Mouse (Mus musculus) embryonic facial prominence, embryonic 11.5 days (tissue): ENCODE results near the gene Swi5. TPM values are rescaled to one million over a fixed set of nuclear protein-coding genes. Genes with fewer than 3 reads are reported as not detected.

Experiments used
- ATAC-seq: fragments of 200-750 bp; cut with Nextera tagmentation; replicated peaks from 2 replicates; pipeline ENCODE4 v1.8.0; 2017; ENCODE audit warnings: low read depth; ENCODE audit not compliant: insufficient number of reproducible peaks, low FRiP score, low TSS enrichment
- DNase-seq: peaks from one replicate; pipeline ENCODE4 v3.0.0-alpha.2; 2015; ENCODE audit warnings: low spot score
- H3K27ac ChIP-seq: fragments of 300-500 bp; sonication (generic); replicated peaks from 2 replicates; pipeline ENCODE4 v1.5.1; 2014; ENCODE audit warnings: mild to moderate bottlenecking, low read depth, low read length, control low read depth
- H3K27me3 ChIP-seq: fragments of 300-500 bp; sonication (generic); 2 replicates; pipeline ENCODE4 v1.6.1; 2014; ENCODE audit warnings: mild to moderate bottlenecking, low read length, moderate library complexity, mixed read lengths; ENCODE audit not compliant: control insufficient read depth, insufficient read depth
- H3K36me3 ChIP-seq: fragments of 300-500 bp; sonication (generic); replicated peaks from 2 replicates; pipeline ENCODE4 v1.6.1; 2014; ENCODE audit warnings: low read depth, mild to moderate bottlenecking, low read length, moderate library complexity, mixed read lengths; ENCODE audit not compliant: control insufficient read depth, insufficient read depth
- H3K4me1 ChIP-seq: fragments of 300-500 bp; sonication (generic); 2 replicates; pipeline ENCODE4 v1.6.1; 2014; ENCODE audit warnings: low read length, mixed read lengths; ENCODE audit not compliant: control insufficient read depth, insufficient read depth
- H3K4me2 ChIP-seq: fragments of 300-500 bp; sonication (generic); 2 replicates; pipeline ENCODE4 v1.6.1; 2014; ENCODE audit warnings: low read depth, mild to moderate bottlenecking, control low read depth, low read length, moderate library complexity
- H3K4me3 ChIP-seq: fragments of 300-500 bp; sonication (generic); 2 replicates; pipeline ENCODE4 v1.5.1; 2014; ENCODE audit warnings: low read depth, low read length, control low read depth
- H3K9ac ChIP-seq: fragments of 300-500 bp; sonication (generic); replicated peaks from 2 replicates; pipeline ENCODE4 v1.6.1; 2014; ENCODE audit warnings: mild to moderate bottlenecking, control low read depth, low read length
- H3K9me3 ChIP-seq: fragments of 300-500 bp; sonication (generic); replicated peaks from 2 replicates; pipeline ENCODE4 v1.6.1; 2016; ENCODE audit warnings: mild to moderate bottlenecking, low read length, inconsistent platforms, mixed read lengths; ENCODE audit not compliant: control insufficient read depth
- WGBS: fragments of 180-500 bp; shearing (Covaris S2); extraction: QIAGEN DNeasy Blood & Tissue Kit; methylation state at CpG from one replicate; pipeline ENCODE4 v1.1.7; 2014; 5-methylcytosine and 5-hydroxymethylcytosine counted together
- polyA plus RNA-seq: library from polyadenylated mRNA; unstranded; fragments of >200 nt; fragmentation: Nextera tagmentation; extraction: Ambion mirVana; gene quantifications from 2 replicates; pipeline ENCODE4 v1.2.1, GENCODE M21; 2014

Swi5 gene
- polyA plus RNA-seq, 1 experiment from 2014 or later, result 406 TPM

- Histone ChIP-seq H3K4me2 (no peak overlapping the region), H3K27me3 (no peaks in the 10 kb centered on the region), H3K36me3 (peaks cover 5% of the 10 kb centered on the region), H3K27ac (no peak overlapping the region), H3K4me3 (no peak overlapping the region), H3K9ac (no peak overlapping the region), H3K4me1 (no peaks in the 10 kb centered on the region), H3K9me3 (no peaks in the 10 kb centered on the region)
- no peak for DNase-seq
- ATAC-seq, result no peak
- WGBS, result 78% methylated on average over 3 of the region's 3 CpGs
These were observed 7.4 kb upstream of the Swi5 start for GRCm38 (mm10) chr2:32295285-32295684.

- ATAC-seq (no peak), DNase-seq (no peak)
- Histone ChIP-seq H3K36me3 (peaks cover 3% of the 10 kb centered on the region), H3K9ac (no peak overlapping the region), H3K27ac (no peak overlapping the region), H3K27me3 (no peaks in the 10 kb centered on the region), H3K4me1 (no peaks in the 10 kb centered on the region), H3K4me2 (no peak overlapping the region), H3K4me3 (no peak overlapping the region), H3K9me3 (no peaks in the 10 kb centered on the region)
- 91% methylated on average over 8 of the region's 8 CpGs for WGBS
These were observed 6.5 kb upstream of the Swi5 start for GRCm38 (mm10) chr2:32294348-32294747.

- Histone ChIP-seq H3K27ac (no peak overlapping the region), H3K9me3 (no peaks in the 10 kb centered on the region), H3K4me3 (no peak overlapping the region), H3K4me1 (no peaks in the 10 kb centered on the region; the same call in none of the 2 replicates), H3K27me3 (no peaks in the 10 kb centered on the region), H3K4me2 (no peak overlapping the region), H3K9ac (no peak overlapping the region), H3K36me3 (no peaks in the 10 kb centered on the region)
- no peak for ATAC-seq
- peak; percentile 54 for DNase-seq
These were observed 1.7 kb upstream of the Swi5 start for GRCm38 (mm10) chr2:32289578-32289977.

DNA sequence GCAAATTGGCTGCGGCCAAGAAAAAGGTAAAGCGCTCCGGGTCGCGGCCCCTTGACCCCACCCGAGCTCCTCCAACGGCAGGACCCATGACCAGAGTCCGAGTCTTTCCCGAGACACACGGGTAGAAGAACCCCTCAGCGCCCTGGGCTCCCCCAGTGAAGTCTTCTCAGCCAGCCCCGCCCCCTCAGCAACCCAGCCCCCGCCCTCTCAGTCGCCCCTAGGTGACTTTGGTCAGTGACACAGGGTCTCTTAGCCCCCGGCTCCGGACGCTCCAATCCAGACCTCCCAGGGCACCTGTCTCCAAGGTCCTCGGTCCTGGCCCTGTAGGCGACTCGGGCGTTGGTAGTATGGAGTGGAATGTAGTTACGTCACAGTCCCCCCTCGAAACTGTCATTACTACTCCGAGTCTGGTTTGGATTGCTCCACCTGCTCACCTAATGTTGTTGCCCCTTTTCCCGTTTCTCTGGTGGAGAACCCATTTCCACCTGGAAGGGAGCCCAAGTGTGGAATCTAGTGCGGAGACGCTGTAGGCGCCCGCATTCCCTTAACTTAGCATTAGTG lies 576 bp upstream of the Swi5 start:
- Histone ChIP-seq H3K9me3 (no peaks in the 10 kb centered on the region), H3K4me1 (no peaks in the 10 kb centered on the region; the same call in none of the 2 replicates), H3K27me3 (no peaks in the 10 kb centered on the region), H3K4me2 (peak overlapping the region; percentile 49), H3K4me3 (peak overlapping the region; percentile 98), H3K9ac (peak overlapping the region; percentile 81), H3K27ac (no peak overlapping the region), H3K36me3 (no peaks in the 10 kb centered on the region)
- DNase-seq (peak; percentile 58), ATAC-seq (peak; percentile 58)
- 2% methylated on average over 28 of the region's 29 CpGs for WGBS

DNA sequence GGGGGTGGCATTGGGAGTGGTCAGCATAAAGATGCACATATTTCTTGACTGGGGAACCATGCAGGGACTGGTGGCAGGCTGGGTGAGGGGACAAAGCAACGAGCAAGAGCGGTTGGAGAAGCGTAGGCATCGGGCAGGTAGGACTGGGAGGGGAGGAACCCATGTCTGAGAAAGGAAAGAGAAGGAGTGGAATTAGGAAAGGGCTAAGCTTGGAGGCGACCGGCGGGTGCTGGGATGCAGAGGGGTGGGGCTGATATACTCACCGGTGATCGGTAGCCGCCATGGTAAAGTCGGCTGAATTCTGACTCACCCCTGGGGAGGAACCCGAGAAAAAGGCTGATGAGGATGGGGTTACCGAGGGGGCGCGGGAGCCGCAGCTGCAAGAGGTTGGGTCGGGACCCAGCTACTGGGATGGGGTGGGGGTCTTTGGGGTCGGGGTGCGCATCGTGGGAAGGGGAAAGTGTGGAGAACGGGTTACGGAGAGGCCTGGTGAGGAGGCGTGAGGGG lies 488 bp downstream of the Swi5 start, which contains the start of gene Golga2:
Gene Golga2, plus strand, starts transcription at position 51 of the 507 bp plus-strand sequence.
- H3K4me1 ChIP-seq, result no peaks in the 10 kb centered on the region; the same call in none of the 2 replicates
- no peaks in the 10 kb centered on the region for H3K9me3 ChIP-seq
- under 1% methylated on average over 23 of the region's 23 CpGs for WGBS
- H3K4me3 ChIP-seq, result peak within 1 kb of the TSS; percentile 98
- H3K27me3 ChIP-seq, result no peaks in the 10 kb centered on the region
- H3K4me2 ChIP-seq, result peak within 1 kb of the TSS; percentile 78
- no peaks in the 10 kb centered on the region for H3K36me3 ChIP-seq
- H3K9ac ChIP-seq, result peak within 1 kb of the TSS; percentile 89
- 0 out of 2 replicates have a peak within 1 kb of the TSS, but pooled peaks have one; percentile 13 for H3K27ac ChIP-seq
- no peak for DNase-seq
- no peak for ATAC-seq

DNA sequence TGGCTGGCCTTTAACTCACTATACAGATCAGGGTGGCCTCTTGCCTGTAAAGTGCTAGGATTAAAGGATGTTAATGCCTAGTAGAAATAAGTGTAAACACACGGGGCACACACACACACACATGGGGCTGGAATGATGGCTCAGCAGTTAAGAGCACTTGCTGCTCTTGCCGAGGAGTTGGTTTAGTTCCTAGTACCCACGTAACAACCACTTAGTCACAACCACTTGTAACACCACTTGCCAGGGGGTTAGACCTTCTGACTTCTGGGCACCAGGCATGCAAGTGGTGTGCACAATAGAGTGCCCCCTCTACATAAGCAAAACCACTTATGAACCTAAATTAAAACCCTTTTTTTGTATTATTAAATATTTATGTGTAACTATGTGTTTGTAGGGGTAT lies 3.9 kb downstream of the Swi5 start:
- WGBS, result 89% methylated on average over 3 of the region's 3 CpGs
- no peak for ATAC-seq
- H3K27ac ChIP-seq, result no peak overlapping the region

GRCm38 (mm10) chr2:32282727-32283126 lies 5.1 kb downstream of the Swi5 start:
- Histone ChIP-seq H3K4me3 (no peak overlapping the region), H3K9me3 (no peaks in the 10 kb centered on the region), H3K27me3 (no peaks in the 10 kb centered on the region), H3K4me1 (no peaks in the 10 kb centered on the region; the same call in 1 of the 2 replicates), H3K27ac (no peak overlapping the region; the same call in 1 of the 2 replicates), H3K4me2 (no peak overlapping the region), H3K9ac (no peak overlapping the region), H3K36me3 (no peaks in the 10 kb centered on the region; the same call in none of the 2 replicates)
- no peak for ATAC-seq
- 73% methylated on average over 1 of the region's 1 CpGs for WGBS
- DNase-seq, result peak; percentile 58

More for the DNA sequence above, 3.9 kb downstream of the Swi5 start:
- no peak for DNase-seq
- Histone ChIP-seq H3K36me3 (no peaks in the 10 kb centered on the region; the same call in none of the 2 replicates), H3K4me1 (no peaks in the 10 kb centered on the region; the same call in 1 of the 2 replicates), H3K27me3 (no peaks in the 10 kb centered on the region), H3K4me3 (no peak overlapping the region), H3K4me2 (no peak overlapping the region), H3K9ac (no peak overlapping the region), H3K9me3 (no peaks in the 10 kb centered on the region)

GRCm38 (mm10) chr2:32282289-32282688 lies 5.6 kb downstream of the Swi5 start:
- no peaks in the 10 kb centered on the region for H3K9me3 ChIP-seq
- no peak overlapping the region for H3K4me2 ChIP-seq
- WGBS, result 93% methylated on average over 2 of the region's 2 CpGs
- no peak overlapping the region for H3K4me3 ChIP-seq
- H3K9ac ChIP-seq, result no peak overlapping the region
- DNase-seq (no peak), ATAC-seq (no peak)
- no peaks in the 10 kb centered on the region; the same call in none of the 2 replicates for H3K36me3 ChIP-seq
- no peak overlapping the region; the same call in 1 of the 2 replicates for H3K27ac ChIP-seq
- H3K27me3 ChIP-seq, result no peaks in the 10 kb centered on the region
- H3K4me1 ChIP-seq, result no peaks in the 10 kb centered on the region; the same call in 1 of the 2 replicates
